Mouse (Mus musculus) large intestine, adult 2 months (tissue): ENCODE data around the gene Gjd3. TPM values are rescaled to one million over a fixed set of nuclear protein-coding genes. Genes with fewer than 3 reads are reported as not detected.
"Not testable (repeated sequence)": the region's sequence is repeated elsewhere in the genome, so short reads cannot be mapped to it uniquely, and the experiment has no call there.

Experiments
- DNase-seq: peaks from one replicate; pipeline ENCODE4 v3.0.0-alpha.2; 2012; ENCODE audit warnings: low read depth, low spot score
- WGBS: fragments of 180-500 bp; shearing (Covaris S2); methylation state at CpG from one replicate; pipeline ENCODE4 v1.1.7; 2018; 5-methylcytosine and 5-hydroxymethylcytosine counted together
- polyA plus RNA-seq: library from polyadenylated mRNA; depleted of rRNA; stranded (reverse); fragments of >200 nt; gene quantifications from 2 replicates; pipeline ENCODE4 v1.2.3, GENCODE M21; 2012; rRNA removed

Gene Gjd3
- polyA plus RNA-seq, 1 experiment: 1.1 TPM

DNA sequence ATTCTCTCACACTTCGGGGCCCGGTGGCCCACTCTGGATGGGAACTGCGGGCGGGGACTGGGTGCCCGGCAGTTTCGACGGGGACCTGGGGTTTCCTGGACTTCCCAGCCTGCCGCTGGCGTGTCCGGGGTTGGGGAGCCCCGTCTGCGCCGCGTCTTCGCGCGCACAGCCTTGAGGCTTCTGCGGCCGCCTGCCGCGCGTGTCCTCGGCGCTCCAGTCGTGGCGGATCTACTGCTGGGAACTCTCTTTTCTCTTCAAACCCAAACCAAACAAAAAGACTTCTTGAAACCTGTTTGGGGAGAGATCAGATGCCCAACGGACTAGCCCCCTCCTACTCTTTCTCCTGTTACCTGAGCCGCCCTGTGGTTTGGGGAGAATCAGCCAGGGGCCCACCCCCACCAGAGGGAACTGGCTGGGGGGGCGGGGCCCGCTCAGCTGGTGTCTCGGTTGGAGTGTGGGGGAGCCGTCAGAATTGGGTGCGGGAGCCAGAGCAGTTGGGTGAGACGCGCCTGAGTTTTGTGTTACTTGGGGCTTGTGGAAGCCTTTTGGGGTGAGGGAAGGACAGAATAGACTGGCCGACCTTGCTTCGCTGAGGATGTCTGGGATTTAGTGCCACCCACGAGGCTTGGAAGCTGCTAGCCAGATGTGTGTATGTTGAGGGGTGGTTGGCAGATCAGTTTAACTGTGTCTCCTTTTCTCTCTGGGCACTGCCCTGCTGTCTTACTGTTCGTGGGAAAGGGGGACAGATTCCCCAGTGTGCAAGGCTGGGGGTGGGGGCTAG, 44.7 kb downstream of the Gjd3 start:
- 2% methylated on average over 39 of the region's 39 CpGs for WGBS

DNA sequence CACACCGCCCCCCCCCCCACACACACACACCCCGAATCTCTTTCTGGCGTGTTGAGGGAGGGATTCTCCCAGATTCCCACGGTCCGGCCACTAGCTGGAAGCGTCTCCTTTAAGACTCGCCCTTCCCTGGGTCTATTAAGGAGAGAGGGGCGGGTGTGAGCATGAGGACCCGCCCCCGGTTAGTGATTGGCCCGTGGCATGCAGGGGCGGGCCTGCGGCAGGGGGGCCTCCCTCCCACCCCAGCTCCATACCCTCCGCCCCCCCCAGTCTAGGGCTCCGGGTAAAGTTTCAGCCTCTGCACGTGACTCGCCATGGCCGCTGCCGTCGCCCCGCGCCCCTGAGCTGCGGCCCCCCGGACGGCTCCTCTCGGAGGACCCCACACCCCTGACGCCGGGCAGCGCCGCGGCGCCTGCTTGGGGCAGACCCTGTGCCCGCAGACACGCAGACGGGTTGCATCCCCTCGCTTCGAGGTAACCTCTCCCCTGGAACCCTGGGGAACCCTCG, 45.4 kb downstream of the Gjd3 start:
- 2% methylated on average over 38 of the region's 38 CpGs for WGBS
- no peak for DNase-seq

More for the DNA sequence above, 44.7 kb downstream of the Gjd3 start:
- DNase-seq: no peak

DNA sequence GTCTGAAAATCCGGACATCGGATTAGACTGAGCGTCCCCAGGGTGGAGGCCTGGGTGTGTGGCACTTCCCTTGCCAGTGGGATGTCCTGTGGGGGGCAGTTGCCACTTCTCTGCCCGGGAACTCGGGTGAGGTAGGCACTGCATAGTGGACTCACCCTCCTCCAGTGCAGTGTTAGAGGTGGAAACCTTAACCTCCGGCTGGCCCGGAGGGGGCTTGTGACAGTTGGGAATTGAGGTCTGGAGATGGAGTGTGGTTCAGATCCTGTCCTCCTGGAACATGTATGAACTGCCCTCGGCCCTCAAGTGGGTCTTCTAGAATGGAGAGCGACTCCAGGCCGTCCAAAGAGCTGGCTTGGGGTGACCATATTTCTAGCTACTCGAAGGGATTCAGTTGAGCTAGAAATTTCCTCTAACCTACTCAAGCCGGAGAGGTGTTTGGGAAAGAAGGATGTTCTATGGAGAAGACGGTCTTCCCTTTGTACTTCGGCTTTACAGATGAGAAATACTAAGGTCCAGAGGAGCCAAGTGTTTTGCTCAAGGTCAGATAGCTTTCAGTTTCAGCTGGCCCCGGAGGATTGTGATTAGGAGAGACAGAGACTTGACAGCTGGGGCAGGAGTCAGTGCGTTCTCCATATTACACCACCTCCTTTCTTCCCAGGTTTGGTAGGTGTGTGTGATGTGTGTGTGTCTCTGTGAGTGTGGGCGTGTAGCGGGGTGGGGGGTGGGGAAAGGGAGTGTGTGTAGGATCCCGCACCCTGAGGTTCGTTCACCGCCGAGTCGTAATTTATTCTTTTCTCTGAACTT, 46.0 kb downstream of the Gjd3 start:
- 3% methylated on average over 23 of the region's 23 CpGs for WGBS
- DNase-seq: no peak

DNA sequence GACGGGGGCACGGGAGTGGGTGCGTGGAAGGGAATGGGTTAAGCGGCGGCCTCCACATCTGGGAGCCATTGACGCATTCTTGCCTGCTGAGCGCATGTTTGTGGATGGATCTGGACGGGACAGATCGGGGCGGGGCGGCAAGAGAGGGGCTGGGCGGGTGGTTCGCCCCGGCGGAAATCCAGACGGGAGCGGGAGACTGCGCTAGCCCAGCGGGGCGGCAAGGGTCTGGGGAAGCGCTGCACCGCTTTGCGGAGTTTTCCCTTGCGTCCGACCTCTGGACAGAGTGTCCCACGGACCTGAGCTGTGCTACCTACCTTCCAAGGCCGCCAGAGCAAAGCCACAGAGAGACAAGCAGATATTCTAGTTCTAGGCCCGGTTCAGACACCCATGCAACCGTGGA, 46.6 kb downstream of the Gjd3 start:
- WGBS: 1% methylated on average over 29 of the region's 29 CpGs
- DNase-seq: no peak

DNA sequence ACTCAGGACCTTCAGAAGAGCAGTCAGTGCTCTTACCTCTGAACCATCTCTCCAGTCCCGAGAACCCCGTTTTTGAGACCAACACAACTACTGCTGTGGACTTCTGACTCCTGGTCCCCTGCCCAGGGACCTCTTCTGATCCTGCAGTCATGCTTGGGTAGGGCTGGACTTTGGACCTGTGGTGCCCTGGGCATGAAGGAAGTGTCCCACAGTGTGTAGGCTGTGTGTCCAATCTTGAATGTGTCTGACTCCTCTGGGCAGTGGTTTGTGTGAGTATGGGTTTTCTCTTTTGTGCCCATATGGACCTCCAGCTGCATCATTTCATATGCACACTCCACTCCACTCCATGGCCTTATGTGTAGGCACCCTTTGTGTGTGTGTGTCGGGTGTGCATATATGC, 47.7 kb downstream of the Gjd3 start:
- WGBS: 45% methylated on average over 3 of the region's 3 CpGs
- DNase-seq: no peak

DNA sequence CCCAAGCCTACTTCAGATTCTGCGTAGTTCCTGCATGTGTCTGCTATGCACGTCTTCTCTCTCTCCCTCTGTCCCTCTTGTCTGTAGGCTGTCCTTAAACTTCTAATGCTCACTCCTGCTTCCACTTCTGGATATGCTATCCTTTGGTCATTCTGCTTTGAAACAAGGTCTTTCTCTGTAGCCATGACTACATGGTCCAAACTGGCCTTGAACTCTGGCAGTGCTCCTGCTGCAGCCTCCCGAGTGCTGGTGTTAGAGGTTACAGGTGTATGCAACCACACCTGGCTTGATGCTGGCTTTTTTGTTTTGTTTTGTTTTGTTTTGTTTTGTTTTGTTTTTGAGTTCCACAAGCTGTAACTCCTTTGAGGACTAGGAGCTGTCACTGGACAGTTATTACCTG, 48.4 kb downstream of the Gjd3 start:
- no peak for DNase-seq
- WGBS: 83% methylated on average over 3 of the region's 3 CpGs

DNA sequence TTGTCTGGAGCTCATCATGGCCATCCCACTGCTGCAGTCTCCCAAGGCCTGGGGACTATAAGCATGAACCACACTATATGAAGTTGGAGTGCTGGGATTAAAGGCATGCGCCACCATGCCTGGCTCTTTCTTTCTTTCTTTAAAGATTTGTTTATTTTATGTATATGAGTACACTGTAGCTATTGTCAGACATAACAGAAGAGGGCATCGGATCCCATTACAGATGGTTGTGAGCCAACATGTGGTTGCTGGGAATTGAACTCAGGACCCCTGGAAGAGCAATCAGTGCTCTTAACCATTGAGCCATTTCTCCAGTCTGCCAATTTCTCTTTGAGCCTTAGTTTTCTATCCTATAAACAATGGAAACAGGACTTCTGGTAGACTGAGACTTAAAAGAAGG, 49.0 kb downstream of the Gjd3 start:
- not testable (repeated sequence) for DNase-seq
- 86% methylated on average over 2 of the region's 2 CpGs for WGBS

DNA sequence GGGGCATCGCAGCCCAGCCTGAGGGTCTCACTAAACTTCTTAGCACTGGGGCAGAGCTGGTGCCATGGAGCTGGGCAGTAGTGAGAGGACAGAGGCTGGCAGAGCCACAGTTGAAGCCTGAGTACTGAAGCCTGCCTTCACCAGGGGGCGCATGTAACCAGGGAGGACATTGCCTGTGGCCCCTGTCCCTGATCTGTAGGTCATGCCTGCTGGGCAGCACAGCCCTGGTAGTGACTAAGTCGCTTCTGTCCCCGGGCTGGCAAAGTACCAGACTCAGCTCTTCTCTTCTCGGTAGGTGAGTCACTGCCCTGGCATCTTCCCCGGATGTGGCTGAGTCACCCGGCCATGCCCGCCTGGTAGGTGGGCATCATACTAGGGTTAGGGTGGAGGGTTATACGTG, 49.7 kb downstream of the Gjd3 start:
- 10% methylated on average over 9 of the region's 9 CpGs for WGBS

DNA sequence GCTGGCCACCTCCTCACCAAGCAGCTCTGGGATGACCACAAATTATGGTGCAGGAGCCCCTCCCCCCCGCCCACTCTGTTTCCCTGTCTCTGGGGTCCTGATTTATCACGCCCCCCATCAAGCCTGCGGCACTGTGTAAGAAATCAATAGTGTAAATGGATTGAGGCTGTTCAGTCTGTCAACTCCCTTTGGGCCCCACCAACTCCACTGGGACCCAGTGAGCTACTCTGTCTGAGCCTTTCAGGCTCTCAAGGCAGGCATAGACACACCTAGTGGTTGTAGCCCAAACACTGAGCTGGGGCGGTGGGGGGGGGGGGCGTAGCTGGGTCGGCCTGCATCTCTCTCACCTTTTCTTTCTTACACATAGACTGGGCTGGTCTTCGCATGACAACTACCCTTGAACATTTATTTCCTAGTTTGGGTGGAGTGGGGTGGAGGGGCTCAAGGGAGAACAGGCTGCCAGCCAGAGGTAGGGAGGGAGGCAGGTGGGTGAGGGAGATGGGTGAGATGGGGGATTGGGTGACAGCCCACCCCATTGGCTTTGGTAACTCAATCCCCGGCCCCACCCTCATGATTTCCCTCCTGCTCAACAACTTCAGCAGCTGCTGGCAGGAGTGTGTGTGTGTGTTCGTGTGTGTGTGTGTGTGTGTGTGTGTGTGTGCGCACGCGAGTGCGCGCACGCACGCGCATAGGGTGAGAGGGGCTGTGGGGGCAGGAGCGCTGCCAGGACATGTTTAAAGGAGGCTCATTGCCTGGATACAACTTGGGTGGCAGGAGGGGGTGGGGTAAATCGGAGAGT, 50.3 kb downstream of the Gjd3 start:
- no peak for DNase-seq
- 29% methylated on average over 19 of the region's 19 CpGs for WGBS

More for the DNA sequence above, 49.7 kb downstream of the Gjd3 start:
- no peak for DNase-seq

Other genes starting within 250 kb of the Gjd3 start
- gene Thra, start 242.4 kb downstream of the Gjd3 start, polyA plus RNA-seq: 55.9 and 83.8 TPM in 2 replicates
- 32.0 and 71.6 TPM in 2 replicates for gene Nr1d1, start 207.7 kb downstream of the Gjd3 start, polyA plus RNA-seq
- 22.1 and 32.3 TPM in 2 replicates for gene Msl1, start 187.5 kb downstream of the Gjd3 start, polyA plus RNA-seq
- 21.1 and 23.8 TPM in 2 replicates for gene Casc3, start 178.1 kb downstream of the Gjd3 start, polyA plus RNA-seq
- 29.2 and 37.4 TPM in 2 replicates for gene Rapgefl1, start 146.2 kb downstream of the Gjd3 start, polyA plus RNA-seq
- 9.9 and 13.8 TPM in 2 replicates for gene Wipf2, start 119.4 kb downstream of the Gjd3 start, polyA plus RNA-seq
- gene Cdc6, start 75.2 kb downstream of the Gjd3 start, polyA plus RNA-seq: 2.4 and 2.7 TPM in 2 replicates
- 24.8 and 31.8 TPM in 2 replicates for gene Rara, start 55.2 kb downstream of the Gjd3 start, polyA plus RNA-seq
- 25.6 and 27.9 TPM in 2 replicates for gene Top2a, start 41.2 kb upstream of the Gjd3 start, polyA plus RNA-seq
- 111 and 134 TPM in 2 replicates for gene Igfbp4, start 58.2 kb upstream of the Gjd3 start, polyA plus RNA-seq
- 30.1 and 51.4 TPM in 2 replicates for gene Tns4, start 106.3 kb upstream of the Gjd3 start, polyA plus RNA-seq
- 5.8 and 7.7 TPM in 2 replicates for gene Ccr7, start 172.1 kb upstream of the Gjd3 start, polyA plus RNA-seq
- 16.6 and 17.2 TPM in 2 replicates for gene Smarce1, start 248.0 kb upstream of the Gjd3 start, polyA plus RNA-seq